Mouse (Mus musculus) C3H10T1/2 (cell line): ENCODE results near the gene Dao. TPM values are rescaled to one million over a fixed set of nuclear protein-coding genes. Genes with fewer than 3 reads are reported as not detected.

Experiments
- polyA plus RNA-seq, 2 experiments: library from polyadenylated mRNA; unstranded; fragments of >200 nt; fragmentation: generic; extraction: Trizol; gene quantifications; one replicate each; pipeline ENCODE4 v1.2.1; 2012; ENCODE audit warnings: missing spikeins in 2 of 2

Dao gene
- under 1 TPM in 1 of 2 experiments, not detected in 1; 0.04 TPM for polyA plus RNA-seq

DNA sequence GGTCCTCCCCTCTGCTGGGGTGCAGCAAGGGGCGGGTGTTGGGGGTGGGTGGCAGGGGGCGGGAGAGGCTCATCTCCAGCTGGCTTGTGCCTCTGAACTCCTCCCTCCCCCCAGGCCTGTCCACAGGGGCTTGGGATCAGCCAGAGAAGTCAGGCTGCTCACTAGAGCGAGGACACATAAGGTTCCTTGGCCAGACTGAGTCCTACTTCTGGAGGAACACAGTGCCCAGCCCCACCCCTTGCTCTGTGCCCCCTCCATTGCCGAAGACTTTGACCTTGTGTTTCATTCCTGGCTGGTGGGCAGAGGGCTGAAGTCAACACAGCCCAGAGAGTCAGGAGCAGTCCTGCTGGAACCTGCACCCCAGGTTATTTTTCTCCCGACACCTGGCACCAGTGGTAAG is at the start of gene Dao:
Dao (plus strand) TSS at position 162 of the 400 bp plus-strand sequence.

DNA sequence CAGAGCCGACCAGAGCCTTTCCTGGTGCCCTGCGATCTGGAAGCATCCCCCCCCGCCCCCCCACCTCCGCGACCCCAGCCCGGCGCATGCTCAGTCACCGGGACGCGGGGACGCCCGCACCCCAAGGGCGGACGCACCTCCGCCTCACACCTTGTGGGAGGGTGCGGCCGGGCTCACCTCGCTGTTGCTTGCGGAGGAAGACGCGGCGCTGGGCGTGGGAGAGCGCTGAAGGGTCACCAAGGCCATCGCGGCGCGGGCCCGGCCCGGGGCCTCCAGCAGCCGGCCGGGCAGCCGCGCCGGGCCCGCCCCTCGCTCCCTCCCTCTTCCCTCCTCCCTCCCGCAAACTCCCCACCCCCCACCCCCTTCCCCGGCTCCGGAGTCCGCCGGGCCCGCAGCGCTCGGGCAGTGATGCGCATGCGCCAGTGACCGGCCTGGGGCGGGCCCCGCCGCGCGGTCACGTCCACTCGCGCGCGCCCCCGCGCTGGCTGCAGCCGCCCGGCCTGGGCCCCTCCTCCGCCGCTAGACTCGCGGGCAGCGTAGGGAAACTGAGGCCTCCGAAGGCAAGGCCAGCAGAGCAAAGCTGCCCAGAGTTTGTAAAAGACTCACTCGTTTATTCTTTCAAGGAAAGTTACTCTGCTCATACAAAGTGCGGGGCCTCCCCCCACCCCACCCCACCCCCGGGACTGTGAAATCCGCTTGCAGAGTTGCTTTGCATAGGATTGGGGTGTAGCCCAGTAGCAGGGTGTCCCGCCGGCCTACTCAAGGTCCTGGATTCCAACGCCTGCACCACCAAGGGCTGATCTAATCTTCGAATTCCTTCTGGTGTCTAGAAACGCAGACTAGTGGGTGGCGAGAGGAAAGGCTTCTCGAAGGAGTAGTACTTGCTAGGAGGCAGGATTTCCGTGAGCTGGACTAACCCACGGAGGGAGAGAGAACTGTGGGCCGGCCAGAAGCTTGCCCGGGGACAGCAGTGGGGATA is 9.7 kb upstream of the Dao start, which contains the start of gene Ssh1:
Ssh1 (minus strand) TSS at position 408 of the 979 bp plus-strand sequence.

DNA sequence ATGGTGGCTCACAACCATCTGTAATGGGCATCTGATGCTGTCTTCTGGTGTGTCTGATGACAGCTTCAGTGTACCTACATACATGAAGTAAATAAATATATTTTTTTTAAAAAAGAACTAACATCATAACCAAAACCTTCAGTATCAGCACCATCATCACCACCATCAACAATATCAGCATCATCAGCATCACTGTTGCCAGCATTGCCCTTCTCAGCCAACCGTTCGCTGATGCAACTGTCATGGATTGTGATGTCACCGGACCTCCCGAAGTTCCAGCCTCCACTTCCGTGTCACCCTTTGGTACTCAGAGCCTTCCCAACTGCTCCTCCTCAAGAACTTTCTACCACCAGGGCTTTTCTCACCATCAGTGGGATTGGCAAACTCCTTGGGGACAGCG is 61.7 kb downstream of the Dao start, which contains the start of gene Usp30:
Usp30 (plus strand) TSS at position 301 of the 400 bp plus-strand sequence.

Other genes with a start within 250 kb of the Dao start
- gene Sart3, start 231.2 kb upstream of the Dao start, polyA plus RNA-seq = 10 to 100 TPM; 16.2 to 23.0 TPM
- gene Iscu, start 231.0 kb upstream of the Dao start, polyA plus RNA-seq = 100 to 1,000 TPM in 1 of 2 experiments, 10 to 100 TPM in 1; 55.5 to 104 TPM
- 10 to 100 TPM in 1 of 2 experiments, 1 to 10 TPM in 1; 8.0 to 30.4 TPM for gene Tmem119, start 203.2 kb upstream of the Dao start, polyA plus RNA-seq
- gene Selplg, start 171.1 kb upstream of the Dao start, polyA plus RNA-seq = not detected
- gene Coro1c, start 94.9 kb upstream of the Dao start, polyA plus RNA-seq = 10 to 100 TPM; 25.0 to 48.5 TPM
- gene Ssh1, start 9.8 kb upstream of the Dao start, polyA plus RNA-seq = 1 to 10 TPM in 1 of 2 experiments, under 1 TPM in 1; 0.90 to 4.2 TPM
- gene Usp30, start 61.8 kb downstream of the Dao start, polyA plus RNA-seq = 10 to 100 TPM in 1 of 2 experiments, 1 to 10 TPM in 1; 4.8 to 18.7 TPM
- gene Svop, start 87.9 kb downstream of the Dao start, polyA plus RNA-seq = under 1 TPM; 0.04 to 0.05 TPM
- 1 to 10 TPM; 1.4 TPM for gene Alkbh2, start 124.5 kb downstream of the Dao start, polyA plus RNA-seq
- gene Ung, start 126.7 kb downstream of the Dao start, polyA plus RNA-seq = 1 to 10 TPM; 2.7 to 9.9 TPM
- under 1 TPM; 0.04 to 0.41 TPM for gene Acacb, start 142.8 kb downstream of the Dao start, polyA plus RNA-seq